Mouse (Mus musculus): ENCODE results near the gene Usp19. TPM values are rescaled to one million over a fixed set of nuclear protein-coding genes. Genes with fewer than 3 reads are reported as not detected.
A peak's percentile ranks its signal among the peaks of the same experiment; 100 is the strongest.

Gene Usp19
- polyA plus RNA-seq, 1 experiment from 2014 or later: 74.1 TPM

DNA sequence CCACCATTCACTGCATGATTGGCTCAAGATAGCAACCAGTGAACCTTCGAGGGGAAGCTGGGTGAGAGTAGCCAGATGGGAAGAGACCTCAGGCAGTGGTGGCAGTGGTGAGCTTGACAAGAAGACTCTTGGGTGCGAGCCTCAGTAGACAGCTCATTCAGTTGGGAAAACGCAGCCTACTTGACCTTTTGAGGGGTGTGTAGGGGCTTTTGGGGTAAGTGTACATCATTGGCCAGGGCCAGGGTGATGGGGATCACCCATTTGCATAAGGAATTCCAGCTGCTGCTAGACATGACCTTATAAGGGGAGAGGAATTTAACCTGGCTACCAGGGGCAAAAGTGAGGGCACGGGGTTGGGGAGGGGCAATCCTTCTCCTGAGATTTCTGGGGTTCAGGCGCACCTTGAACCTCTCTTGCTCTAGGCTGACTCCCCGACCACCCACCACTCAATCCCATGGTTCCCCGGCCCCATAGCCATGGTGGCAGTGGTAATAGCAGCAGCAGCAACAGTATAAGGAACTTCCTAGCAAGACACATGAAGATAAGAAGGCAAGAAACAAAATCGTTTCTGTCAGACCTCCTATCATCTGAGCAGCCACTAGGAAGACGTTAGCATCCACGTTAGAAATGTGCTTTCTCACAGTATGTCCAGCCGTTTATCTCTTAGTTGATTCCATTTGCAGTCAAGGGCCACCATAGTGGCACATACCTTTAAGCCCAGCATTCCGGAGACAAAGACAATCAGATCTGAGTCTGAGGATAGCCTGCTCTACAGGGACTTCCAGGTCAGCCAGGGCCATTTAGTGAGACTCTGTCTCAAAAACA is 34.4 kb upstream of the Usp19 start:
- H3K4me2 ChIP-seq: no peak overlapping the region
- ATAC-seq (ENCODE audit: low FRiP score): no peak
- H3K4me3 ChIP-seq: no peak overlapping the region
- H3K27me3 ChIP-seq: peaks cover 14% of the 10 kb centered on the region
- no peak overlapping the region for H3K9ac ChIP-seq
- WGBS: 78% methylated on average over 12 of the region's 12 CpGs
- H3K36me3 ChIP-seq: no peaks in the 10 kb centered on the region
- no peak overlapping the region for H3K27ac ChIP-seq
- H3K4me1 ChIP-seq (replicated peaks): peaks cover 34% of the 10 kb centered on the region
- no peaks in the 10 kb centered on the region for H3K9me3 ChIP-seq

DNA sequence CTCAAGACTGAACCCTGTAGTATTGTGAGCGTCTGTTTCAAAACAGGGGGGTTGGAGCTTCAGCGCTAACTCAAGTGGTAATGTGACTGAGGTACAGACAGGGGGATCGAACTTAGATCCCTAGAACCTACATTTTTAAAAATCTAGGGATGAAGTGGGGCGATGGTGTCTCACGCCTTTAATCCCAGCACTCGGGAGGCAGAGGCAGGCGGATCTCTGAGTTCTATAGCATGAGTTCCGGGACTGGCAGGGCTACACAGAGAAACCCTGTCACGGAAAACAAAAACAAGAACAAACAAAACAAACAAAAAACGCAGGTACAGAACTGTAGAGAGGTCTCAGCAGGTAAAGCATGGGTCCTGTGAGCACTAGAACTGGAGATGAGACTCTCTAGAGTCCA is 33.4 kb upstream of the Usp19 start:
- H3K27me3 ChIP-seq: peaks cover 14% of the 10 kb centered on the region

DNA sequence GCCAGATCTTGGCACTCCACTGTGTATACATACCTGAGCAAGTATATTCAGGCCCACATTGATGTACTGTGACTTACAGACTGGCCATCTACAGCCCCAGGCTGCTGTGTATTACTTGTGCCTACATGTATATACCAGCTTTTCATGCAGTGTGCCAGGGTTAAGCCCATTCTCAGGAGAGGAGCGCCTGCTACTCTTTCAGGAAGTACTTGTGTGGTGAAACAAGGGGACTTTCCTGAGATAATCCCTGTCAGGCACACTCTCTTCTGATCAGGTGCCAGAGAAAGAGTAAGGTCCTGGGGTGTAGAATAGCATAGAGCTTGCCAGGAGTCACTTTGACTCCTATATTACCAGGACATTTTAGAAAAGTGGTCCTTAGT is 30.5 kb upstream of the Usp19 start:
- peak overlapping the region; percentile 80 for H3K4me2 ChIP-seq
- no peaks in the 10 kb centered on the region for H3K9me3 ChIP-seq
- 92% methylated on average over 1 of the region's 1 CpGs for WGBS
- peak overlapping the region; percentile 90 for H3K27ac ChIP-seq
- peaks cover 14% of the 10 kb centered on the region for H3K27me3 ChIP-seq
- no peak overlapping the region for H3K9ac ChIP-seq
- H3K4me3 ChIP-seq: peak overlapping the region; percentile 89
- H3K36me3 ChIP-seq: peaks cover 23% of the 10 kb centered on the region
- peaks cover 21% of the 10 kb centered on the region for H3K4me1 ChIP-seq (replicated peaks)
- peak; percentile 10 for ATAC-seq (ENCODE audit: low FRiP score)

More for the DNA sequence above, 33.4 kb upstream of the Usp19 start:
- Histone ChIP-seq H3K4me1 (replicated peaks) (peaks cover 34% of the 10 kb centered on the region), H3K36me3 (no peaks in the 10 kb centered on the region), H3K9me3 (no peaks in the 10 kb centered on the region), H3K9ac (no peak overlapping the region), H3K27ac (no peak overlapping the region), H3K4me2 (no peak overlapping the region), H3K4me3 (no peak overlapping the region)
- no peak for ATAC-seq (ENCODE audit: low FRiP score)
- WGBS: 87% methylated on average over 10 of the region's 10 CpGs

DNA sequence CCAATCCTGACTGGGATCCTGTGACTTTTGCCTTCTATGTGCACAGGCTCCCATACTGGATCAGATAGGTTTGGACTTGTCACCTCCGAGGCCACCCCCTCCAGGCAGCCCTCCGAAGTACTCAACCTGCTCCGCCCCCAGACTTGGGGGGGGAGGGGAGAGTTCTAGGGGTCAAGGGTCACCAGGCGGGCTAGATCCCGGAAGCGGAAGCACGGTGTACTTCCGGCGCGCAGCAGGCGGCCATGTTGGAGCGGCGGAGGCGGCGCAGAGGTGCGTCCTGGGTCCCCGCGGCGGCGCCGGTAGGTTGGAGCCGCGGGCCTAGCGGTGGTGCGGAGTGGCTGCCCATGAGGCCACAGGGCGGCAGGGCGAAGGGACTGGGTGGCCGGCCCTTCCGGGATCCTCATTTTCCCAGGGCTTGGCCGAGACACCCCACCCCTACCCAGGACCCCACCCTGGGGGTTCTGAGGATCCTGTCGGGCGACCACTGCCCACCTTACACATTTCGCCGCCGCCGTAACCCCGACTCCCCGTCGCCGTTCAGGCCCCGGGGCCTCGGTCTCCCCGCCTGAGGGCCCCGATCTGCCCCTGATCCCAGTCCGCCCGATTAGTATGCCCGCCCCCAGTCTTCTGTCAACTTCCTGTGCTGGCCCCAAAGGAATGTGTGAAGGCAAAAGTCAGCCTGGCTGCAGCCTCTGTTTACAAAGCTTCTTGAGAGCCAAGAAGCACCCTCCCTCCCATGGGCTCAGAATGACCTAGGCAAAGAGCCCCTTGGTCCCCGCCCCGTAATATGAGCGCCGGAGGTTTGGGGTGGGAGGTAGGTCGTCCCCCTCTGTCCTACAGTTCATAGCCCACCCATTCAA is 29.9 kb upstream of the Usp19 start, which contains the start of gene Ccdc71:
TSS of gene Ccdc71 (plus strand) at position 209 of the 860 bp plus-strand sequence.
- H3K4me3 ChIP-seq: peak within 1 kb of the TSS; percentile 89
- H3K9me3 ChIP-seq: no peaks in the 10 kb centered on the region
- H3K4me1 ChIP-seq (replicated peaks): peaks cover 21% of the 10 kb centered on the region
- H3K4me2 ChIP-seq: peak within 1 kb of the TSS; percentile 80
- H3K36me3 ChIP-seq: peaks cover 29% of the 10 kb centered on the region
- peak within 1 kb of the TSS; percentile 91 for H3K9ac ChIP-seq
- H3K27ac ChIP-seq: peak within 1 kb of the TSS; percentile 90
- under 1% methylated on average over 45 of the region's 52 CpGs for WGBS
- ATAC-seq (ENCODE audit: low FRiP score): peak; percentile 83
- H3K27me3 ChIP-seq: peaks cover 13% of the 10 kb centered on the region

DNA sequence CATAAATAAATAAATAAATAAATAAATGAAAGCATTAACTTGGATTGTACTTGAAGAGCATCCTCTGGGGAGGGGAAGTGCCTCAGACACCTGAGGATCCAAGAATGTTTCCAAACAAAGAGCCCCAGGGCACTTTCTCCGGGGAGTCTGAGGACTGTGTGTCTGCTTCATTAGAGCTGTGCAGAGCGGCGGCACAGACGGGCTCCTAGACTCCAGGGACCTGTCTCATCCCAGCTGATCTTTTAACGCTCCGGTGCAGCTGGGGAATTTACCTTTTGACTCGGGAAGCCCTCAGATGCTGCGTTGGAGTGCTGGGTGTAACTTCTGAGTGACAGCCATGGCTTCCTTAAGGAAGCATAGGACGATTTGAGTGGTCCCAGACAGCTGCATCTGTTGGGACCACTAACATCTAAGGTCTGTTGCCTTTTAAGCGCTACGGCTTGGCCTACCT is 29.2 kb upstream of the Usp19 start, which contains the start of gene Klhdc8b:
TSS of gene Klhdc8b (minus strand) at position 401 of the 451 bp plus-strand sequence.
- Histone ChIP-seq H3K9ac (peak within 1 kb of the TSS; percentile 91), H3K4me3 (peak within 1 kb of the TSS; percentile 89), H3K36me3 (peaks cover 35% of the 10 kb centered on the region), H3K4me1 (replicated peaks) (peaks cover 21% of the 10 kb centered on the region), H3K27me3 (peaks cover 7% of the 10 kb centered on the region), H3K9me3 (no peaks in the 10 kb centered on the region), H3K27ac (peak within 1 kb of the TSS; percentile 90), H3K4me2 (peak within 1 kb of the TSS; percentile 80)
- 27% methylated on average over 11 of the region's 11 CpGs for WGBS
- ATAC-seq (ENCODE audit: low FRiP score): no peak

GRCm38 (mm10) chr9:108461675-108462074 is 28.7 kb upstream of the Usp19 start:
- 0 out of 2 replicates have a peak, but pooled peaks cover 3% of the 10 kb centered on the region for H3K27me3 ChIP-seq
- 93% methylated on average over 5 of the region's 5 CpGs for WGBS
- ATAC-seq (ENCODE audit: low FRiP score): no peak
- peak overlapping the region; percentile 89 for H3K4me3 ChIP-seq
- peaks cover 40% of the 10 kb centered on the region for H3K36me3 ChIP-seq
- H3K9me3 ChIP-seq: no peaks in the 10 kb centered on the region
- peak overlapping the region; percentile 91 for H3K9ac ChIP-seq
- H3K4me1 ChIP-seq (replicated peaks): peaks cover 21% of the 10 kb centered on the region
- H3K27ac ChIP-seq: no peak overlapping the region
- peak overlapping the region; percentile 80 for H3K4me2 ChIP-seq

DNA sequence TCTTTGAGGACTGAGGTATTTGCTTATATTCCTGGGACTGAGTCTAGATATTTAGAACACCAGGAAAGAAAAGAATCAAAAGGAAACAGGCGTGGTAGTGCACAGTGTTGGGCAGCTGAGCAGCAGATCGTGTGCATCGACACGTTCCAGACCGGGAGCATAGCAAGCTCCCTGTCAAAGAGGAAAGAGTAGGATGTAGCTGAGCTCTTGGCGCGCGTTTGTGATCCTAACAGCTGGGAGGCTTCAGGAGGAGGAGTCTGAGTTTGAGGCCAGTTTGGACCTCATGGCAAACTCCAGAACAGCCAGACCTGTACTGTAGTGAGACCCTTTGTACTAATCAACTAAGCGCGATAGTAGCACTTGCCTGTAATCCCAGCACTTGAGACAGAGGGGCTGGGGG is 28.2 kb upstream of the Usp19 start:
- Histone ChIP-seq H3K4me2 (peak overlapping the region; percentile 80; the same call in 1 of the 2 replicates), H3K4me3 (no peak overlapping the region), H3K27me3 (0 out of 2 replicates have a peak, but pooled peaks cover 3% of the 10 kb centered on the region), H3K36me3 (peaks cover 45% of the 10 kb centered on the region), H3K9me3 (no peaks in the 10 kb centered on the region), H3K27ac (no peak overlapping the region), H3K9ac (0 out of 2 replicates have a peak overlapping the region, but pooled peaks have one; percentile 39), H3K4me1 (replicated peaks) (peaks cover 21% of the 10 kb centered on the region)
- WGBS: 93% methylated on average over 10 of the region's 10 CpGs
- no peak for ATAC-seq (ENCODE audit: low FRiP score)

DNA sequence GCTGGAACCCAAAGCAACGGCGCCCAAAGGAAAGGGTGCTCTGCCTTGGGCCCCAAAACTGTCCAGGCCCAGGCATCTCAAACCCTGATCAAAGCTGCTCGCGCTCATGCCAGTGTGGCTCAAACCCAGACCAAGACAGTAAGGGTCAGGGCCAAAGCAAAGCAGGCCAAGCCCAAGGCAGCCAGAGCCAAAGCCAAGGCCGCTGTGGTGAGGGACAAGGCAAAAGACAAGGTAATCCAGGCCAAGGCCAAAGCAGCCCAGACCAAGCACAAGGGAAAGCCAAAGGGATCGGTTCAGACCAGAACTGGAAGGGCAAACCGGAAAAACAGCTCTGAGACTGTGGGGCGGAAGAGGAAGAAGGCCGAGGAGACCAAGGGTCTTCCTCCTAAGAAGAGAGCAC is 26.7 kb upstream of the Usp19 start:
- Histone ChIP-seq H3K4me3 (no peak overlapping the region), H3K36me3 (peaks cover 55% of the 10 kb centered on the region), H3K9me3 (no peaks in the 10 kb centered on the region), H3K4me1 (replicated peaks) (peaks cover 21% of the 10 kb centered on the region), H3K9ac (no peak overlapping the region), H3K27ac (no peak overlapping the region), H3K27me3 (0 out of 2 replicates have a peak, but pooled peaks cover 3% of the 10 kb centered on the region), H3K4me2 (no peak overlapping the region)
- WGBS: 98% methylated on average over 9 of the region's 9 CpGs
- ATAC-seq (ENCODE audit: low FRiP score): no peak

DNA sequence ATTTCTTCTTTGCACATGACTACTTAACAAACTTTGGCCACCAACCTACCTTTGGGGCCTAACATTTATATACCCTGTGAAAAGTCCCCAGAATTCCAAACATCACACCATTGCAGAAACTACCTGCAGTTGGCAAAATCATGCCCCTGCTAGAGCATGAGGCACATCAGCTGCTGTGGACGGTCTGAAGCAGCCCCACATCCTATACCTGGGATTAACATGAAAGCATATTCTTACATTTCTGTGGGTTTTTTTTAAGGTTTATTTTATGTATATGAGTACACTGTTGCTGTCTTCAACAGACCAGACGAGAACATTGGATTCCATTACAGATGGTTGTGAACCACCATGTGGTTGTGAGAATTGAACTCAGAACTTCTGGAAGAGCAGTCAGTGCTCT is 24.2 kb upstream of the Usp19 start:
- Histone ChIP-seq H3K9ac (no peak overlapping the region), H3K9me3 (no peaks in the 10 kb centered on the region), H3K4me2 (no peak overlapping the region), H3K4me3 (no peak overlapping the region), H3K27me3 (no peaks in the 10 kb centered on the region), H3K36me3 (peaks cover 55% of the 10 kb centered on the region), H3K4me1 (replicated peaks) (peaks cover 13% of the 10 kb centered on the region), H3K27ac (no peak overlapping the region)
- no peak for ATAC-seq (ENCODE audit: low FRiP score)
- WGBS: 97% methylated on average over 2 of the region's 2 CpGs

DNA sequence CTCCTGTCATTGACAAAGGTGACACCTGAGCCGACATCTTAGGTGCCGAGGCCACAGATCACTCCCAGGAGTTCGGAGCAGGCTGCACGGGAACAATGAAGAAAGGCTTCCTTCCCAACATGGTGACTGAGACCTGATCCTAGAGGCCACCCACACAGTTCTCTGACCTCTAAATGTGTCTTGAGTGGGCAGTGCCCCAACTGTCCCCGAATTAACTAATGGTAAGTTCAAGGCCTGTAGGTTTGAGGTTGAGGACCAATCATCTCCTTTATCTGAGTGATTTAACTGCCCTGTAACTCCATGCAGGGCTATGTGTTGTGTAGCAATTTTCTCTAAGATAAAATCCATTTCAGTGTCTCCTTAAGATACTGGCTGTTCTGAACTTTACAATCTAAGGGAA is 21.0 kb upstream of the Usp19 start:
- Histone ChIP-seq H3K27ac (no peak overlapping the region), H3K9me3 (no peaks in the 10 kb centered on the region), H3K4me2 (no peak overlapping the region), H3K4me1 (replicated peaks) (no peaks in the 10 kb centered on the region), H3K4me3 (no peak overlapping the region), H3K36me3 (peaks cover 37% of the 10 kb centered on the region), H3K27me3 (no peaks in the 10 kb centered on the region), H3K9ac (no peak overlapping the region)
- WGBS: 81% methylated on average over 5 of the region's 5 CpGs
- ATAC-seq (ENCODE audit: low FRiP score): no peak

GRCm38 (mm10) chr9:108469845-108470244 is 20.6 kb upstream of the Usp19 start:
- Histone ChIP-seq H3K36me3 (peaks cover 33% of the 10 kb centered on the region), H3K9ac (no peak overlapping the region), H3K27ac (no peak overlapping the region), H3K4me3 (no peak overlapping the region), H3K4me2 (no peak overlapping the region), H3K4me1 (replicated peaks) (no peaks in the 10 kb centered on the region), H3K27me3 (no peaks in the 10 kb centered on the region), H3K9me3 (no peaks in the 10 kb centered on the region)
- no peak for ATAC-seq (ENCODE audit: low FRiP score)
- WGBS: 74% methylated on average over 4 of the region's 4 CpGs

DNA sequence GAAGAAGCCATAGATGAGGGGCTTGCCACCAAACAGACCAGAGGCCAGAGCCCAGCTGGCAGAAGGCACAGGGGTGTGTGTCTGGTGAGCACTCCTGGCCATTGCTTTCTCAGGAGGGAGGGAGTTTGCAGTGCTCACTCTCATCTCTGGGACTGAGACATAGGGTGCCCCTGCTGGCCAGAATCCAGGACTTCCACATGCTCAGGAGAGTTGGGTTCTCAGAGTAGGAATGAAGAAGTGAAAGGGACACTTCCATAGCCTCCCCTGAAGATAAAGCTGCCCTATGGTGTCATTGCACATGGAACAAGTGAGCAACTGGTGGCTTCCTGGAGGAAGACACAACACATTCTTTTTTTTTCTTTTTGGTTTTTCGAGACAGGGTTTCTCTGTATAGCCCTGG is 15.9 kb upstream of the Usp19 start:
- 100% methylated on average over 1 of the region's 1 CpGs for WGBS
- H3K4me3 ChIP-seq: no peak overlapping the region
- no peak overlapping the region for H3K4me2 ChIP-seq
- H3K36me3 ChIP-seq: no peaks in the 10 kb centered on the region
- no peak for ATAC-seq (ENCODE audit: low FRiP score)
- H3K9ac ChIP-seq: no peak overlapping the region
- H3K27me3 ChIP-seq: no peaks in the 10 kb centered on the region
- no peak overlapping the region for H3K27ac ChIP-seq
- H3K9me3 ChIP-seq: no peaks in the 10 kb centered on the region
- H3K4me1 ChIP-seq (replicated peaks): peaks cover 11% of the 10 kb centered on the region

Measured in hindbrain, embryonic 13.5 days (tissue).